Mouse (Mus musculus) kidney, postnatal 36 days (tissue): ENCODE data around the gene Cops8.

ENCODE experiments used
- DNase-seq, 2 experiments: peaks; one replicate each; pipeline ENCODE4 v3.0.0; 2021 to 2022; ENCODE audit warnings: mixed read lengths in 2 of 2

Cops8 gene

DNA sequence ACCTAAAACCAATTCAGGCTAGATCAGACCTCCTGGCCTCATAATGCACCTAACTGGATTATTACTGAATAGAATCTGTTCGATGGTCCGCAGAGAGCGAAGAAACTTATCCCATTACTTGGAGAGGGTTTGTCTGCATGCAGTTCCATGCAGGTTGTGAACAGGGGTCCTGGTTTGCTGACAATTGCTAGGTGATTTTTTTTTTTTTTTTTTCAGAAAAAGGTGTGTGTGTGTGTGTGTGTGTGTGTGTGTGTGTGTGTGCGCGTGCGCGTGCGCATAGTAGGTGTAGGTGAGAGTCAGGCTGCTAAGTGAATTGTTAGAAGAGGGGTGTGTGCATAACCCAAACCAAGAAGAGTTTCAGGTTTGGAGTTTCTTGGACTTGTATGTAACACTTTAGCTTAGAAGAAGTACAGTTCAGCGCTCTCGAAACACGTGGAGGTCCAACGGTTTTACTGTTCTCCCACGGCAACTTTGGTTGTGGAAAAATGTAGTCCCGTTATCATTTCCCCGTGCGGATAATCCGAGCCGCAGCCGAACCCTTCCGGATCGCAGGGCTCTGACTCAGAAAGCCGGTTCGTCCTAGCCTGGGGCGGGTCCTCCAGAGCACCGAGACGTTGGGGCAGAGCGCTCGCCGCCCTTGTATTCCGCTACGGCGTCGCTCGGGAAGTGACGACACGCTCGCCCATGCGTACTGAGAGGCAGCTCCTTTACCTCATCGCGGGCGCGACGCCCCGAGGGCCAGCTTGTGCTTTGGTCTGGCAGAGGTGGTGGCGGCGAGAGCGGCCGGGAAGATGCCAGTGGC, at the start of gene Cops8:
Cops8 (plus strand) TSS at position 223 of the 802 bp plus-strand sequence.
- peak; percentile 98 to 99 for DNase-seq

GRCm38 (mm10) chr1:90557140-90557539, 45.6 kb upstream of the Cops8 start:
- peak in 1 of 2 experiments; percentile 33 for DNase-seq

- no peak for DNase-seq
Observed at GRCm38 (mm10) chr1:90560942-90561726, 41.6 kb upstream of the Cops8 start.

DNA sequence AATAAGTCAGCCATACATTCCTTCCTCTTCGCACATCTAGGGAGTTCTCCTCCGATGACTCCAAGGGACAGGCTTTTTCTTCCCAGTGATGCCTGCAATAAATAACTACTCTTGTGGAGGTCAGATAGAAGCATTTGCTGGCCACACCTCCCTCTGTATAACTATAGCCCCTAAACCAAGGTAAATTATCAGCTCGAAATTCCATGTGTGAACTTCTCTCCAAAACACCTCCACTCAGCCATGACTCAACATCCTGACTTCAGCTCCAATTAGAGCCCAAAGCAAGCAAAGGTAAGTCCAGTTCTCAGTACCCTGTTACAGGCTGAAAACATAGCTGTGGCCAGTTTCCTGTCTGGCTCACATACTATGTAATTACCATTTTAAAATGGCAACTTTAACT, 38.8 kb upstream of the Cops8 start:
- DNase-seq: no peak

DNA sequence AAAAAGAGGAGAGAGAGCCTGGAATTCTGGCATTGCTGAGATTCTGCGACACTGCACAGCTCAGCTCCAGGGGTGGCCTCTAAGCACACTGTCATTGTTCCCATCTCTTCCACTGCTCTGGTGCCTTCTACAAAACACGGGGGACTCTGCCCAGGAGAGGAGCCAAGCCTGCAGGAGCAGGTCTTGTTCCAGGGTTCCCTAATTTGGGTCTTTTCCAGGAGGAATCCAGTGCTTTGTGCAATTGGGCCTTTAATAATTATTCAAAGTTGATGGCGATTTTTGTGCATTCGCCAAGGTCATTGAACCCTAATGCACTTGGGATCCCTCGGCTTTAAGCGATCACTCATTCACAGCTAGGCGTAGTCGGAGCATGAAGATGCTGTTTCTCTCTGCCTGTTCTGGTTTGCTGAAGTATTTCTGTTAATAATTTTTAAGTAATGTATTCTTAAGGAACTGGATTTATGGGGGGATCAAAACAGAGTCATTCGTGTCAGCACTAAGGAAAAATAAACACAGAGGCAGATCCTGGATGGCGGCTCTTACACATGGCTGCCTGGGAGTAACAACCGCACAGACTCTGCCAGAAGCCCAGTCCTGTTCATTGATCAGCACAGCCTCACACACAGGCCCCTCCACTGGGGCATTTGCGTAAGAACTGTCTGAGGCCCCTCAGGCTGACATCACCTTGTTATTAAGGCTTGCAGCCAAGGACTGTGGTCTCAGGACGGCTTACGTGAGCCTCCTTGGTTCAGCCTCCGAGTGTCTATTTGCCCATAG, 35.9 kb upstream of the Cops8 start:
- peak; percentile 37 to 45 for DNase-seq

- DNase-seq: no peak
Observed at GRCm38 (mm10) chr1:90573831-90574230, 28.9 kb upstream of the Cops8 start.

DNA sequence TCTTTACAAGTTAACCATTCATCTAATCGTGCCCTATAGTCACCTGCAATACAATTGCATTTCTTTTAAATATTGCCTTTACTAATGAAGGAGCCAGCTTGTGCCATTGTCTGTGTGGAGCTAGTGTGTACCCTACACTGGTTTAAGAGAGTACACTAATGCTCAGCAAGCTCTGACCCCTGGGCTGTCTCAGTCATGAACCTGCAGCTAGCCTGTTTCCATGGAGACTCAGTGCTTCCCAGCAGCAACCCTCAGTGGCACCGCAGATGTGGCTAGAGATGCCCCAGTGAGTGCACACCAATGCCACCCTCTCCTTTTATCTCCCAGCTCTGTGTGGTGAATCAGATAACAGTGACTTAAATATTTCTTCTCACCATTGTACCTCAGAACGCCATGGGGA, 27.9 kb upstream of the Cops8 start:
- DNase-seq: no peak

GRCm38 (mm10) chr1:90577417-90577816, 25.4 kb upstream of the Cops8 start:
- DNase-seq: peak in 1 of 2 experiments; percentile 34

GRCm38 (mm10) chr1:90582635-90583034, 20.1 kb upstream of the Cops8 start:
- DNase-seq: no peak

DNA sequence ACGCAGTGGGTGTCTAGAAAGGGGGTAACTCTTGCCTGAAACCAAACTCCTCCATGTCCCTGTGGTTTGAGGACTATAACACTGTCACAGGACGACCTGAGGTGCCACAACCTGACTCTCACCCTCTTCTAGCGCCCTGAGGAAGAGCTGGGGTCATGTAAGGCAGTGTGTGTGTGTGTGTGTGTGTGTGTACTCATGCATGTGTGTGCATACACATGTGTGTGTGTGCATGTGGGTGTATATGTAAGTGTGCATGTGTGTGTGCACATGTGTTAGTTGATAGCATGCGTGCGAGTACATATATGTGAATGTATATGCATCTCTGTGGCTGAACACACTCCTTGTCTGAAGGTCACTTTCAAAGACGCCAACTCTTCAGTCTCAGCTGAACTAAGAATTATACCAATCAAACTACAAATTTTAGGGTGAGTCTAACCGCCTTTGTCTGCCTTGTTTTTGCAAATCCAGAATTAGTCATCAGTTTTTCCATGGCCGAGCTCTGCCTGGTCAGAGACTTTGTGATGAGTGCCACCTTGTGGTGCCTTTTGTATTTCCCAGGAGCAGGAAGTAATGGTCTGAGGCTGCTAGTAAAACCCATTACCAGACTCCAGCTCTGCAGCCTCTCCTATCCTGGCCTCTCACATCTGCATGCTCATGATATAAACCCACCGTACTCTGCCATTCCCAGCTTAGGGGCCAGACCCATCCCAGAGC, 14.6 kb upstream of the Cops8 start:
- peak; percentile 80 to 92 for DNase-seq

DNA sequence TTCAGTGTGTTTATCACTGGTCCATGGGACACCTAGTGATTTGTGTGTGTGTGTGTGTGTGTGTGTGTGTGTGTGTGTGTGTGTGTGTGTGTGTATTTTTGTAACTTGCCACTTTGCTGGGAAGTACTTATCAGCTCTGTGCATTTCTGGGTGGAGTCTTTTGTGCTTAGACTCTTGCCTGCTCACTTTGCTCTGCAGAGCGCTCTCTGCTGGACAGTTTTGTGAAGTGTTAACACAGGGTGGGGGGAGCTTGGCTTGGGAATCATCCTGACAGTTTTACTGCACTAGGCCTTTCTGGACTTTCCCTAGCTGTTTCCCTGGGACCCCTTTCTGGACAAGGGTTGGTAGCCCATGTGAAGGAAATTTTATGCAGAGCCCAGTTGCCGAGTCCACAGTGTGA, 12.0 kb upstream of the Cops8 start:
- DNase-seq: peak; percentile 35 to 69

GRCm38 (mm10) chr1:90592784-90593183, 10.0 kb upstream of the Cops8 start:
- peak; percentile 75 to 92 for DNase-seq

GRCm38 (mm10) chr1:90599226-90599625, 3.6 kb upstream of the Cops8 start:
- DNase-seq: peak; percentile 73 to 83

GRCm38 (mm10) chr1:90601096-90601495, 1.7 kb upstream of the Cops8 start:
- no peak for DNase-seq

GRCm38 (mm10) chr1:90603561-90603887, 743 bp downstream of the Cops8 start:
- no peak for DNase-seq

DNA sequence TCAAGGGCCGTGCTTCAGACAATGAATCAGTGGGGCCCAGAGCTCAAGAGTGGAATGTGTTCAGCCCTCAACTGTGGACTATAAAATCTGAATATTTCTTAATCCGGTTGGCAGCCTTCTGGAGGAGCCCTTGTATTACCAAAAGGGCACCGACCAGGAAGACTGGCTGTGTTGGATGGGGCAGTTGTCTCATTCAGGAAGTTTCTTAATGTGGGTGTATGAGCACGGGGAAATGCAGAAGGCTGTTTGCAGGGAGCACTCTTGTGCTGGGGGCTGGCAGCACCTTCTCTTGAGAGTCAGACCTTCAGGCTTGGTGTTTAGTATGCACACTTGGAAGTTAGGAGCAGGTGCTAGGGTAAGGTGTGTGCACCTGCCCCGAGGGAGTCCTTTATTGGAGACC, 6.6 kb downstream of the Cops8 start:
- DNase-seq: no peak

- DNase-seq: peak; percentile 39 to 43
Observed at GRCm38 (mm10) chr1:90617258-90617657, 14.5 kb downstream of the Cops8 start.

DNA sequence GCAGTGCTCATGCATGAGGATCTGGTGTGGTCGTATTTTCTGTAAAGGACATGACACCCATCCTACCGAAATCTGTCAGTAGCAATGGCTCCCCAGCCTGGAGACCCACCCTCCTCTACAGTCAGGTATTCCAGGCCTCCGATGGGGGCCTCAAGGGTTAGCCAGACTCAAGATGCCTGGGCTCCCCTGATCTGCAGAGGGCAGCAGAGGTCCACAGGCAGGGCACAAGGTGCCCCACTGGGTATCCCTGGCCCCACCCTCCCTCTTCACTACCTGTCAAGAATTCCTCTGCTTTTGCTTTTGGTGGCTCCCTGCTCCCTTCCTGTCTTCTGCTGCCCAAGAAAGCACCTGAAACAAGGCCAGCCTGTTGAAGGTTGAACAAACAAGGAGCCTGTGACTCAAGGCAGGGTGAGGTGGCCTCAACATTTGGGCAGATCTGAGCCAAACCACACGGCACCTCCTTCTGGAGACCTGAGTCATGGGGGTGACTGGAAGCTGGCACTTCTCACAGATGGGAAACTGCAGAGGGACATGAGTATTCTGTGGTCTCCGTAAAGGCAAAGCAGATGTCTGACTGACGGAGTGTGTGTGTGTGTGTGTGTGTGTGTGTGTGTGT, 30.7 kb downstream of the Cops8 start:
- DNase-seq: no peak

GRCm38 (mm10) chr1:90634205-90634745, 31.5 kb downstream of the Cops8 start:
- no peak for DNase-seq

GRCm38 (mm10) chr1:90638335-90638734, 35.6 kb downstream of the Cops8 start:
- peak; percentile 21 to 27 for DNase-seq

DNA sequence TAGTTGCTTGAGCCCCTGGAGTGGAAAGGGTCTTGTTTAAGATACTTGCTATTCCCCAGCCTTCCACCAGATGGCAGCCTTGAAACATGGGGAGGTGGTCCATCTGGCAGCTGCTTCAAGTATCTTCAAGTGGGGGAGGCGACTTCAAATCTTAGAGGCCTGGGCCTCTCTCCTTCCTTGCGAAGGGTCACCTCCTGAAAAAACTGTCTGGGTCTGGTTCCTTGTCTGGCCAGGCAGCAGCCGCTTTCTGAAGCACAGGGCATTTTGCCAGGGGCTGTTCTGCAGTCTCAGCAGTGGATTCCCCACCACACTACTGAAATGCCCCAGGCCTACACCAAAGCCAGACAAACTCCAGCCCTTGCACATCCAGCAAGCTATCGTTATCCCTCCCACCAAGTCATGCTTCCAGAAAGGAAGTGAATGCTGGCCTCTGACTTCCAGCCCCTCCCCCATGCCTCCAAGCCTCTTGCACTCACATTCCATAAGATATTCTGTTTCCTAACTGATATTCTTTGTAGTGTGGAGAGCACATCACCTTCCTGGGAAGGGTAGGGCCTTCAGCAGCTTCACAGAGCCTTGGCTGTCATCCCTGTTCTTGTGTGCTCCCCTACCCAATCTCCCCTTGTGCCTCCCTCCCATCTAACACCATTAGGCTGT, 48.1 kb downstream of the Cops8 start:
- peak; percentile 63 to 71 for DNase-seq
